Mouse (Mus musculus): ENCODE measurements around the gene Traip.

DNA sequence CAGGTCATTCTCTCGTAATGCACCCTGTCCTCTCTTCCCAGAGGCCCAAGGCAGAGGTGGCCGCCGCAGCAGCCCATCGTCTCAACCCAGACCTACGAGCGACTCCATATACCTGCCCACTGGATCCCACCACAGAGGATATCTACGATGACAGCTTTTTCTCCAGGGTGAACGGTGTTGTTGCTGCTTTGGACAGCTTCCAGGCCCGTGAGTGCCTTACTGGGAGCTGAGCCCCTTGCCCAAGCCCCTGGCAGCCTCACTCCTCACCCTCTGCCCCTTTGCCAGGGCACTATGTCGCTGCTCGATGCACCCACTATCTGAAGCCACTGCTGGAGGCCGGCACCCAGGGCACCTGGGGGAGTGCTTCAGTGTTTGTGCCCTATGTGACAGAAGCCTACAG, 28.9 kb downstream of the Traip start:
- TF ChIP-seq CTCF (conservative IDR thresholded peaks at IDR 0.05; ENCODE audit: insufficient read depth, insufficient read length, low read depth, low read length): no peak
- TF ChIP-seq POLR2A (IDR thresholded peaks at IDR 0.05; ENCODE audit: low read depth, low read length): no peak

Data from kidney, adult 2 months (tissue).